Mouse (Mus musculus): ENCODE measurements around the gene Ncbp3. TPM values are rescaled to one million over a fixed set of nuclear protein-coding genes. Genes with fewer than 3 reads are reported as not detected.

The Ncbp3 gene
- polyA plus RNA-seq, 1 experiment from 2014 or later, result 14.6 TPM

- ATAC-seq (ENCODE audit: low FRiP score, low read depth), result no peak
- no peak overlapping the region for H3K4me2 ChIP-seq (replicated peaks)
- H3K4me3 ChIP-seq, result no peak overlapping the region
- H3K36me3 ChIP-seq, result no peaks in the 10 kb centered on the region
- no peaks in the 10 kb centered on the region for H3K27me3 ChIP-seq
- H3K9ac ChIP-seq (replicated peaks), result no peak overlapping the region
- no peaks in the 10 kb centered on the region for H3K9me3 ChIP-seq
- no peak overlapping the region for H3K27ac ChIP-seq (replicated peaks)
- H3K4me1 ChIP-seq, result no peaks in the 10 kb centered on the region
- 77% methylated on average over 6 of the region's 6 CpGs for WGBS
Measured at GRCm38 (mm10) chr11:73111414-73111813, 63.8 kb downstream of the Ncbp3 start.

- H3K36me3 ChIP-seq, result peaks cover 18% of the 10 kb centered on the region
- no peak overlapping the region for H3K4me2 ChIP-seq (replicated peaks)
- ATAC-seq (ENCODE audit: low FRiP score, low read depth), result no peak
Measured at GRCm38 (mm10) chr11:73126495-73126894, 78.9 kb downstream of the Ncbp3 start.

GRCm38 (mm10) chr11:73131020-73131419 is 83.4 kb downstream of the Ncbp3 start:
- Histone ChIP-seq H3K36me3 (peaks cover 34% of the 10 kb centered on the region), H3K9ac (replicated peaks) (no peak overlapping the region), H3K9me3 (no peaks in the 10 kb centered on the region), H3K4me2 (replicated peaks) (no peak overlapping the region), H3K27me3 (no peaks in the 10 kb centered on the region), H3K4me1 (peaks cover 6% of the 10 kb centered on the region; the same call in 1 of the 2 replicates), H3K4me3 (no peak overlapping the region), H3K27ac (replicated peaks) (no peak overlapping the region)
- no peak for ATAC-seq (ENCODE audit: low FRiP score, low read depth)
- 82% methylated on average over 7 of the region's 7 CpGs for WGBS

More at GRCm38 (mm10) chr11:73126495-73126894, 78.9 kb downstream of the Ncbp3 start:
- 92% methylated on average over 6 of the region's 6 CpGs for WGBS
- no peaks in the 10 kb centered on the region for H3K4me1 ChIP-seq
- no peaks in the 10 kb centered on the region for H3K27me3 ChIP-seq
- no peak overlapping the region for H3K4me3 ChIP-seq
- H3K9me3 ChIP-seq, result no peaks in the 10 kb centered on the region
- H3K9ac ChIP-seq (replicated peaks), result no peak overlapping the region
- H3K27ac ChIP-seq (replicated peaks), result no peak overlapping the region

GRCm38 (mm10) chr11:73132999-73133398 is 85.4 kb downstream of the Ncbp3 start:
- no peak overlapping the region for H3K4me2 ChIP-seq (replicated peaks)
- no peak overlapping the region for H3K4me3 ChIP-seq
- WGBS, result 96% methylated on average over 6 of the region's 6 CpGs
- H3K4me1 ChIP-seq, result peaks cover 23% of the 10 kb centered on the region
- H3K9me3 ChIP-seq, result no peaks in the 10 kb centered on the region
- no peak for ATAC-seq (ENCODE audit: low FRiP score, low read depth)
- H3K27me3 ChIP-seq, result no peaks in the 10 kb centered on the region
- H3K9ac ChIP-seq (replicated peaks), result no peak overlapping the region
- peaks cover 33% of the 10 kb centered on the region for H3K36me3 ChIP-seq
- H3K27ac ChIP-seq (replicated peaks), result no peak overlapping the region

GRCm38 (mm10) chr11:73134222-73134621 is 86.6 kb downstream of the Ncbp3 start:
- Histone ChIP-seq H3K27ac (replicated peaks) (no peak overlapping the region), H3K27me3 (no peaks in the 10 kb centered on the region), H3K4me3 (no peak overlapping the region), H3K9ac (replicated peaks) (no peak overlapping the region), H3K4me2 (replicated peaks) (peak overlapping the region; percentile 4), H3K36me3 (peaks cover 33% of the 10 kb centered on the region), H3K4me1 (peaks cover 23% of the 10 kb centered on the region), H3K9me3 (no peaks in the 10 kb centered on the region)
- no peak for ATAC-seq (ENCODE audit: low FRiP score, low read depth)
- WGBS, result 94% methylated on average over 5 of the region's 5 CpGs

- peak overlapping the region; percentile 79 for H3K4me2 ChIP-seq (replicated peaks)
- peaks cover 26% of the 10 kb centered on the region for H3K36me3 ChIP-seq
- H3K9me3 ChIP-seq, result no peaks in the 10 kb centered on the region
- ATAC-seq (ENCODE audit: low FRiP score, low read depth), result no peak
- H3K27me3 ChIP-seq, result no peaks in the 10 kb centered on the region
- H3K9ac ChIP-seq (replicated peaks), result no peak overlapping the region
- WGBS, result 91% methylated on average over 6 of the region's 6 CpGs
- peaks cover 23% of the 10 kb centered on the region for H3K4me1 ChIP-seq
- H3K4me3 ChIP-seq, result peak overlapping the region; percentile 78
- no peak overlapping the region for H3K27ac ChIP-seq (replicated peaks)
Measured at GRCm38 (mm10) chr11:73136587-73136986, 89.0 kb downstream of the Ncbp3 start.

- peaks cover 25% of the 10 kb centered on the region for H3K36me3 ChIP-seq
- H3K4me1 ChIP-seq, result peaks cover 23% of the 10 kb centered on the region
- peak overlapping the region; percentile 78 for H3K4me3 ChIP-seq
- WGBS, result 49% methylated on average over 11 of the region's 11 CpGs
- no peak overlapping the region for H3K27ac ChIP-seq (replicated peaks)
- peak overlapping the region; percentile 80 for H3K9ac ChIP-seq (replicated peaks)
- H3K9me3 ChIP-seq, result no peaks in the 10 kb centered on the region
- H3K4me2 ChIP-seq (replicated peaks), result peak overlapping the region; percentile 79
- no peaks in the 10 kb centered on the region for H3K27me3 ChIP-seq
- ATAC-seq (ENCODE audit: low FRiP score, low read depth), result no peak
Measured at GRCm38 (mm10) chr11:73137116-73137515, 89.5 kb downstream of the Ncbp3 start.

- Histone ChIP-seq H3K9me3 (no peaks in the 10 kb centered on the region), H3K27ac (replicated peaks) (0 out of 2 replicates have a peak within 1 kb of the TSS, but pooled peaks have one; percentile 15), H3K9ac (replicated peaks) (peak within 1 kb of the TSS; percentile 80), H3K36me3 (peaks cover 18% of the 10 kb centered on the region), H3K4me3 (peak within 1 kb of the TSS; percentile 78), H3K4me2 (replicated peaks) (peak within 1 kb of the TSS; percentile 79), H3K4me1 (peaks cover 23% of the 10 kb centered on the region), H3K27me3 (no peaks in the 10 kb centered on the region)
- ATAC-seq (ENCODE audit: low FRiP score, low read depth), result peak; percentile 95
- WGBS, result under 1% methylated on average over 80 of the region's 84 CpGs
Measured at GRCm38 (mm10) chr11:73137591-73138501, 90.3 kb downstream of the Ncbp3 start, which contains the start of gene Haspin. Gene Haspin, minus strand, starts transcription at chr11:73138294.

Other genes starting within 250 kb of the Ncbp3 start
- gene Atp2a3, start 86.6 kb upstream of the Ncbp3 start, polyA plus RNA-seq (2016; fragmentation: Nextera tagmentation; extraction: Ambion mirVana), result 0.64 and 1.2 TPM in 2 replicates
- gene P2rx1, start 48.7 kb upstream of the Ncbp3 start, polyA plus RNA-seq (2016; fragmentation: Nextera tagmentation; extraction: Ambion mirVana), result 0.64 and 0.88 TPM in 2 replicates
- 10.2 and 11.6 TPM in 2 replicates for gene Camkk1, start 28.8 kb upstream of the Ncbp3 start, polyA plus RNA-seq (2016; fragmentation: Nextera tagmentation; extraction: Ambion mirVana)
- gene Itgae, start 42.8 kb downstream of the Ncbp3 start, polyA plus RNA-seq (2016; fragmentation: Nextera tagmentation; extraction: Ambion mirVana), result 0.39 and 0.42 TPM in 2 replicates
- gene Haspin, start 90.5 kb downstream of the Ncbp3 start, polyA plus RNA-seq (2016; fragmentation: Nextera tagmentation; extraction: Ambion mirVana), result 15.5 TPM in 2 replicates
- gene P2rx5, start 112.6 kb downstream of the Ncbp3 start, polyA plus RNA-seq (2016; fragmentation: Nextera tagmentation; extraction: Ambion mirVana), result 0.09 and 0.12 TPM in 2 replicates
- 119 and 123 TPM in 2 replicates for gene Emc6, start 129.3 kb downstream of the Ncbp3 start, polyA plus RNA-seq (2016; fragmentation: Nextera tagmentation; extraction: Ambion mirVana)
- gene Tax1bp3, start 129.3 kb downstream of the Ncbp3 start, polyA plus RNA-seq (2016; fragmentation: Nextera tagmentation; extraction: Ambion mirVana), result 172 and 182 TPM in 2 replicates
- 20.6 and 23.1 TPM in 2 replicates for gene Ctns, start 151.3 kb downstream of the Ncbp3 start, polyA plus RNA-seq (2016; fragmentation: Nextera tagmentation; extraction: Ambion mirVana)
- gene Shpk, start 151.7 kb downstream of the Ncbp3 start, polyA plus RNA-seq (2016; fragmentation: Nextera tagmentation; extraction: Ambion mirVana), result 1.4 and 1.5 TPM in 2 replicates
- gene Trpv1, start 186.5 kb downstream of the Ncbp3 start, polyA plus RNA-seq (2016; fragmentation: Nextera tagmentation; extraction: Ambion mirVana), result not detected in 2 replicates
- 0.05 TPM in 1 of 2 replicates, not detected in the other for gene Trpv3, start 219.6 kb downstream of the Ncbp3 start, polyA plus RNA-seq (2016; fragmentation: Nextera tagmentation; extraction: Ambion mirVana)